Mouse (Mus musculus) liver, postnatal 0 days (tissue): ENCODE results near the gene Gm10100.

Source experiments
- CTCF ChIP-seq: sonication (generic); IDR thresholded peaks from 2 replicates; pipeline ENCODE4 v1.5.1; 2016; ENCODE audit warnings: antibody characterized with exemption, low read depth
- EP300 ChIP-seq: IDR thresholded peaks from 2 replicates; pipeline ENCODE4 v1.6.1; 2016; ENCODE audit warnings: antibody characterized with exemption, low read depth, mild to moderate bottlenecking

GRCm38 (mm10) chr10:77697133-77697532 is 29.2 kb upstream of the Gm10100 start, which contains the start of gene Gm9508:
- no peak for TF ChIP-seq CTCF
- no peak for TF ChIP-seq EP300
